Mouse (Mus musculus): Measurements from ENCODE around the gene Morn3.

DNA sequence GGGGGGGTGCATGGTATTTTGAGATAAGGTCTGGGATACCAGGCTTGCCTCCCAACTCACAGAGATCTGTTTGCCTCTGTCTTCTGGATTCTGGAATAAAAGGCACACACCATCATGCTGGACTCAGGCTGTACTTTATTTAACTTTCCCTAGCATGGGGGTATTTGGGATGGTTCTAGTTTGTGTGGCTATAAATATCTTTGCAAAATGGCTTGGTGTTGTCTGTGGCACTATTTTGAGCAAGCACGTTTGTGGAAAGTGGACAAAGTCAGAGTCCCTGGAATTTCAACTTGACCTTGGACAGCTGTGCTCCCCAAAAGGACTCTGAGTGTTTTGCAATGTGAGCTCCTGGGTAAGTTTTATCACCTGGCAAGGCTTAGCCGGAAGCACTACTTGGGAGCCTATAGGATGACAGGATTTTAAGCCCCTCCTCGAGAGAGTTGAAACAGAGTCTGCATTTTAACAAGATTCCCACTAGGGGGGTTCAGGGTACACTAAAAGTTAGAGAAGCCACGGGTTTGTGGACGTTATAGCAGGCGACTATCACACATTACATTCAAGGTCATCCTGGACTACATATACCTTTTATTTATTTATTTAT lies 20.7 kb upstream of the Morn3 start:
- TF ChIP-seq TAL1 (IDR thresholded peaks at IDR 0.05; ENCODE audit: low read length) (no peak), GATA1 (IDR thresholded peaks at IDR 0.05; ENCODE audit: low read length) (no peak)

Measured in erythroblast, embryonic 14.5 days (primary cell).